ENCODE assay signal across 21 mouse cellular contexts in the genomic region with DNA sequence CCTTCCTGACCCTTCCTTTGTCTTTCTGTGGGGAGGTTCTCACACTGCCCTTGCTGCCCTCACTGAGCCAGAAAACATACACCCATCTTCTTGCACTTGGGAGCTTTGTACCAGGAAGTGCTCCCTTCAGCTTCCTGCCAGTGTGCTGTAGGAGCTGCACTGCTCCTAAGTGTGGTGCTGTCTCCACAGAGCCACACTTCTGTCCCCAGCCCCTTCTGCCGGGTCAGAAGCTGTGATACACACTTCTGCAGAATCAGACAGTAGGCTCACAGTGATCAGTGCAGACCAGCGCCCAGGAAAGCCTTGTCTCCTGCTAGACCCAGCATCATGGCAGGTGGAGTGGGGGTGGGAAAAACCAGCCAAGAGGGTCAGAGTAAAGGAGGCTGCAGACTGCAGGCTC. TPM values are rescaled to one million over a fixed set of nuclear protein-coding genes. Genes with fewer than 3 reads are reported as not detected.
DNase-seq lines count a peak whose midpoint lies in the region; ATAC-seq and TF ChIP-seq lines count a peak whose summit lies in the region.
"Had no signal": no experiment of that assay in that cellular context is flagged by ENCODE, and none has a peak within 500 bp of the region (broad histone marks: within the 10 kb centered on the region; RNA-seq: fewer than 3 reads in every experiment).

No protein-coding gene starts in this region.

- in situ Hi-C loops in CH12.LX (cut with MboI; ENCODE audit: low pct_ligation_motif_present, low pct_unique_long_range_greater_than_20kb, low sequenced_read_pairs), result no loop called here

- no peak for ATAC-seq in embryonic facial prominence, embryonic 15.5 days (ENCODE audit: insufficient number of reproducible peaks, low FRiP score, low TSS enrichment, low read depth)
- ATAC-seq: forebrain, embryonic 15.5 days; intestine, embryonic 15.5 days; Patski had no signal

- TF ChIP-seq EP300 in CH12.LX (IDR thresholded peaks at IDR 0.05; ENCODE audit: low read length), result no peak

- no peak overlapping the region for H3K4me3 ChIP-seq in cerebellum, adult 2 months (replicated peaks; ENCODE audit: insufficient read depth, low read depth, low read length)
- H3K4me3 ChIP-seq in CH12.LX (replicated peaks in 1 of 3; ENCODE audit: low read depth in 2 of 3, low read length in 2 of 3, poor library complexity in 1 of 3), result no peak overlapping the region
- no peak overlapping the region for H3K4me3 ChIP-seq in embryonic facial prominence, embryonic 15.5 days (replicated peaks)
- H3K4me3 ChIP-seq: forebrain, embryonic 15.5 days; heart, embryonic 13.5 days; hindbrain, embryonic 13.5 days; intestine, embryonic 15.5 days had no signal

- TF ChIP-seq POLR2A in cerebellum, adult 2 months (IDR thresholded peaks at IDR 0.05; ENCODE audit: borderline replicate concordance, insufficient read depth, low read length), result no peak
- no peak for TF ChIP-seq POLR2A in CH12.LX (IDR thresholded peaks at IDR 0.05; ENCODE audit: low read depth, low read length)

- H3K9ac ChIP-seq in CH12.LX (ENCODE audit: insufficient read depth, low read depth), result no peak overlapping the region
- no peak overlapping the region for H3K9ac ChIP-seq in embryonic facial prominence, embryonic 15.5 days
- H3K9ac ChIP-seq: forebrain, embryonic 15.5 days; heart, embryonic 13.5 days; hindbrain, embryonic 13.5 days; intestine, embryonic 15.5 days had no signal

- peak; percentile 3 for DNase-seq in cerebellum, adult 9-11 months
- no peak for DNase-seq in cerebellum, adult 2 months
- DNase-seq in kidney, postnatal 10 days, result peak; percentile 2
- no peak for DNase-seq in kidney, postnatal 14 days
- no peak for DNase-seq in CH12.LX (ENCODE audit: extremely low read depth)
- no peak for DNase-seq in thymus, postnatal 4 days
- no peak for DNase-seq in retina, embryonic 14.5 days (ENCODE audit: low spot score)
- DNase-seq: adrenal gland, adult 2 months; adrenal gland, postnatal 36 days; cerebellum, adult 11 months; cerebellum, adult 9-10 months; cerebellum, postnatal 36 days; gastrocnemius, postnatal 14 days; heart, postnatal 4 days had no signal

- no peak overlapping the region for H3K4me2 ChIP-seq in CH12.LX (ENCODE audit: insufficient read depth, low read depth, poor library complexity, severe bottlenecking)
- no peak overlapping the region for H3K4me2 ChIP-seq in embryonic facial prominence, embryonic 15.5 days (replicated peaks)
- H3K4me2 ChIP-seq: forebrain, embryonic 15.5 days; heart, embryonic 13.5 days; hindbrain, embryonic 13.5 days; intestine, embryonic 15.5 days had no signal

- H3K79me2 ChIP-seq in CH12.LX (replicated peaks; ENCODE audit: control insufficient read depth, extremely low read depth, insufficient read depth, poor library complexity, severe bottlenecking), result no peaks in the 10 kb centered on the region

- TF ChIP-seq RAD21 in CH12.LX (IDR thresholded peaks at IDR 0.05; ENCODE audit: low read depth, low read length), result no peak

- peaks cover 2% of the 10 kb centered on the region for H3K9me3 ChIP-seq in CH12.LX (replicated peaks; ENCODE audit: low read length)
- no peaks in the 10 kb centered on the region for H3K9me3 ChIP-seq in embryonic facial prominence, embryonic 15.5 days (replicated peaks)
- H3K9me3 ChIP-seq: forebrain, embryonic 15.5 days; heart, embryonic 13.5 days; hindbrain, embryonic 13.5 days; intestine, embryonic 15.5 days had no signal

- TF ChIP-seq CTCF in cerebellum, adult 2 months (IDR thresholded peaks at IDR 0.05; ENCODE audit: borderline replicate concordance, insufficient read depth, low read depth, low read length), result no peak
- no peak for TF ChIP-seq CTCF in CH12.LX (conservative IDR thresholded peaks at IDR 0.05 in 1 of 2, IDR thresholded peaks at IDR 0.05 in 1 of 2; ENCODE audit: low read depth in 2 of 2, low read length in 2 of 2)

- peaks cover 11% of the 10 kb centered on the region for H3K4me1 ChIP-seq in cerebellum, adult 2 months (ENCODE audit: control insufficient read depth, insufficient read depth, low read length)
- H3K4me1 ChIP-seq in CH12.LX (ENCODE audit: control insufficient read depth in 1 of 2, insufficient read depth in 2 of 2), result peaks cover 5 to 11% of the 10 kb centered on the region in 2 experiments; a peak in 3 of 4 replicates
- H3K4me1 ChIP-seq in embryonic facial prominence, embryonic 15.5 days, result peaks cover 25% of the 10 kb centered on the region

- no peaks in the 10 kb centered on the region for H3K27me3 ChIP-seq in cerebellum, adult 2 months (ENCODE audit: control insufficient read depth, insufficient read depth, low read length)
- H3K27me3 ChIP-seq in CH12.LX (replicated peaks), result peaks cover 83% of the 10 kb centered on the region
- no peaks in the 10 kb centered on the region for H3K27me3 ChIP-seq in embryonic facial prominence, embryonic 15.5 days
- H3K27me3 ChIP-seq: forebrain, embryonic 15.5 days; intestine, embryonic 15.5 days; Patski had no signal

- dilution Hi-C loops in CH12.LX (cut with MboI; ENCODE audit: extremely low pct_ligation_motif_present, extremely low pct_unique_long_range_greater_than_20kb, low sequenced_read_pairs), result no loop called here

- H3K36me3 ChIP-seq in CH12.LX (replicated peaks in 1 of 2; ENCODE audit: control insufficient read depth in 1 of 2, insufficient read depth in 1 of 2, low read length in 1 of 2), result no peaks in the 10 kb centered on the region
- H3K36me3 ChIP-seq in embryonic facial prominence, embryonic 15.5 days, result no peaks in the 10 kb centered on the region
- H3K36me3 ChIP-seq: forebrain, embryonic 15.5 days; heart, embryonic 13.5 days; hindbrain, embryonic 13.5 days; intestine, embryonic 15.5 days had no signal

- no peak overlapping the region for H3K27ac ChIP-seq in cerebellum, adult 2 months (ENCODE audit: insufficient read depth, low read length)
- H3K27ac ChIP-seq in CH12.LX (ENCODE audit: insufficient read depth, low read depth), result no peak overlapping the region
- H3K27ac ChIP-seq in embryonic facial prominence, embryonic 15.5 days (replicated peaks), result peak overlapping the region; percentile 60
- H3K27ac ChIP-seq: forebrain, embryonic 15.5 days; heart, embryonic 13.5 days; hindbrain, embryonic 13.5 days; intestine, embryonic 15.5 days had no signal

- WGBS in cerebellum, adult 2 months, result 63% methylated on average over 2 of the region's 2 CpGs
- 45% methylated on average over 2 of the region's 2 CpGs for WGBS in embryonic facial prominence, embryonic 15.5 days

TF ChIP-seq in CH12.LX, 34 proteins besides CTCF, POLR2A, EP300 and RAD21:
- TF ChIP-seq ELF1 (IDR thresholded peaks at IDR 0.05; ENCODE audit: low read depth, low read length), result 0 out of 2 replicates have a peak, but pooled peaks have one; percentile 34
- no peak for TF ChIP-seq MEF2A (IDR thresholded peaks at IDR 0.05; ENCODE audit: borderline replicate concordance, low read depth, low read length)

RNA-seq across cellular contexts. Expression of gene Sept5, which starts 3.1 kb away (rescaled TPM):
- 328 and 334 TPM in 2 replicates for polyA plus RNA-seq in cerebellum, adult 2 months (2012; rRNA removed)
- total RNA-seq in CH12.LX (2012; rRNA removed) (1.8 and 3.9 TPM in 2 replicates), CH12.LX (2014; rRNA removed) (0.20 and 0.63 TPM in 2 replicates)
- 0.35 and 0.56 TPM in 2 replicates for polyA plus RNA-seq in CH12.LX (2012; ENCODE audit: insufficient read length, low read depth)
- polyA plus RNA-seq in embryonic facial prominence, embryonic 15.5 days (2015; fragmentation: Nextera tagmentation; extraction: Ambion mirVana), result 51.1 and 64.8 TPM in 2 replicates

RNA-seq across cellular contexts. Expression of gene Gm49601, which starts 6.6 kb away (rescaled TPM):
- polyA plus RNA-seq in cerebellum, adult 2 months (2012; rRNA removed), result 69.4 and 69.6 TPM in 2 replicates
- 0.71 and 1.4 TPM in 2 replicates for total RNA-seq in CH12.LX (2012; rRNA removed)
- total RNA-seq in CH12.LX (2014; rRNA removed), result not detected in 2 replicates
- polyA plus RNA-seq in CH12.LX (2012; ENCODE audit: insufficient read length, low read depth), result 0.46 TPM in 1 of 2 replicates, not detected in the other
- 7.2 and 7.8 TPM in 2 replicates for polyA plus RNA-seq in embryonic facial prominence, embryonic 15.5 days (2015; fragmentation: Nextera tagmentation; extraction: Ambion mirVana)

RNA-seq across cellular contexts. Expression of gene Gp1bb, which starts 10.6 kb away (rescaled TPM):
- 2.1 and 2.5 TPM in 2 replicates for polyA plus RNA-seq in cerebellum, adult 2 months (2012; rRNA removed)
- total RNA-seq in CH12.LX (2012; rRNA removed) (not detected in 2 replicates), CH12.LX (2014; rRNA removed) (not detected in 2 replicates)
- polyA plus RNA-seq in CH12.LX (2012; ENCODE audit: insufficient read length, low read depth), result not detected in 2 replicates
- polyA plus RNA-seq in embryonic facial prominence, embryonic 15.5 days (2015; fragmentation: Nextera tagmentation; extraction: Ambion mirVana), result 2.6 and 2.8 TPM in 2 replicates
- total RNA-seq: adrenal gland, adult 2 months; gastrocnemius, postnatal 14 days; granulocyte monocyte progenitor cell, adult 5-6 weeks had no signal

RNA-seq across cellular contexts. Expression of gene Tbx1, which starts 42.3 kb away (rescaled TPM):
- 2.4 and 3.0 TPM in 2 replicates for polyA plus RNA-seq in cerebellum, adult 2 months (2012; rRNA removed)
- 0.04 TPM in 1 of 2 replicates, not detected in the other for total RNA-seq in CH12.LX (2012; rRNA removed)
- total RNA-seq in CH12.LX (2014; rRNA removed), result not detected in 2 replicates
- not detected in 2 replicates for polyA plus RNA-seq in CH12.LX (2012; ENCODE audit: insufficient read length, low read depth)
- polyA plus RNA-seq in embryonic facial prominence, embryonic 15.5 days (2015; fragmentation: Nextera tagmentation; extraction: Ambion mirVana), result 24.0 and 24.3 TPM in 2 replicates
- total RNA-seq: granulocyte monocyte progenitor cell, adult 5-6 weeks had no signal

Comparison
In these comparisons a context has a peak if more than half of its experiments do, and no peak if none do; other contexts are left out.
1. DNase-seq: peak in cerebellum, adult 9-11 months (single experiment) and kidney, postnatal 10 days (single experiment); none in cerebellum, adult 2 months (0 of 2), kidney, postnatal 14 days (single experiment), CH12.LX (single experiment), thymus, postnatal 4 days (single experiment) and retina, embryonic 14.5 days (single experiment).
2. RNA of gene Sept5, which starts 3.1 kb away (polyA plus RNA-seq): 328 to 334 TPM in cerebellum, adult 2 months and 51.1 to 64.8 TPM in embryonic facial prominence, embryonic 15.5 days; 0.35 to 0.56 TPM in CH12.LX; every median in the first group is over 10 times any median in the second.